ENCODE assay signal across 38 mouse cellular contexts in genomic region chr2:153642999-153643398, GRCm38 (mm10). TPM values are rescaled to one million over a fixed set of nuclear protein-coding genes. Genes with fewer than 3 reads are reported as not detected.
"Had no signal": no experiment of that assay in that cellular context is flagged by ENCODE, and none has a peak within 500 bp of the region (broad histone marks: within the 10 kb centered on the region; RNA-seq: fewer than 3 reads in every experiment).

No protein-coding gene starts in this region.

- H3K9me3 ChIP-seq: heart, embryonic 10.5 days; heart, embryonic 12.5 days; hindbrain, embryonic 10.5 days; hindbrain, embryonic 12.5 days; intestine, embryonic 15.5 days; limb, embryonic 10.5 days; limb, embryonic 12.5 days; liver, embryonic 13.5 days; liver, embryonic 15.5 days had no signal

- H3K9ac ChIP-seq: heart, embryonic 12.5 days; hindbrain, embryonic 12.5 days; hindbrain, embryonic 14.5 days; intestine, embryonic 15.5 days; limb, embryonic 12.5 days; liver, embryonic 13.5 days; liver, embryonic 15.5 days had no signal

- H3K4me1 ChIP-seq: heart, embryonic 12.5 days; hindbrain, embryonic 12.5 days; intestine, embryonic 15.5 days; liver, embryonic 15.5 days had no signal

- DNase-seq: gastrocnemius, postnatal 14 days; gastrocnemius, postnatal 36 days; heart, adult 11 months; heart, postnatal 10 days; heart, postnatal 4 days; kidney, adult 18-20 months; kidney, adult 8-10 months; kidney, postnatal 10 days; kidney, postnatal 36 days; layer of hippocampus, adult 9-11 months; layer of hippocampus, postnatal 36 days; liver; liver, embryonic 13.5 days had no signal

- H3K36me3 ChIP-seq: heart, embryonic 10.5 days; heart, embryonic 12.5 days; hindbrain, embryonic 10.5 days; hindbrain, embryonic 12.5 days; intestine, embryonic 15.5 days; limb, embryonic 10.5 days; limb, embryonic 12.5 days; liver, embryonic 13.5 days; liver, embryonic 15.5 days had no signal

- H3K27ac ChIP-seq: heart, embryonic 10.5 days; hindbrain, embryonic 10.5 days; hindbrain, embryonic 12.5 days; hindbrain, embryonic 14.5 days; intestine, embryonic 15.5 days; limb, embryonic 10.5 days; limb, embryonic 12.5 days; liver, embryonic 13.5 days; liver, embryonic 15.5 days had no signal

- H3K4me3 ChIP-seq: heart, embryonic 10.5 days; heart, embryonic 12.5 days; hindbrain, embryonic 10.5 days; hindbrain, embryonic 12.5 days; intestine, embryonic 15.5 days; limb, embryonic 10.5 days; limb, embryonic 12.5 days; liver, embryonic 13.5 days; liver, embryonic 15.5 days had no signal

RNA-seq across cellular contexts. Expression of gene Dnmt3c, which starts 53.5 kb away (rescaled TPM):
- total RNA-seq: gastrocnemius, adult 18-20 months; gastrocnemius, adult 8-10 months; gastrocnemius, postnatal 14 days; gastrocnemius, postnatal 36 days; heart, adult 8-10 months; heart, postnatal 10 days; heart, postnatal 25 days; heart, postnatal 4 days; layer of hippocampus, postnatal 36 days; left cerebral cortex, adult 18-20 months; left cerebral cortex, adult 8-10 months; left cerebral cortex, postnatal 25 days had no signal
- polyA plus RNA-seq: gonadal fat pad, adult 2 months; heart, embryonic 12.5 days; heart, embryonic 14.5 days; heart, embryonic 16.5 days; hindbrain, embryonic 10.5 days; hindbrain, embryonic 16.5 days; inflammation-experienced regulatory T-cells, adult 6 months; intestine, postnatal 0 days; kidney, embryonic 14.5 days; kidney, embryonic 16.5 days; large intestine, adult 2 months; limb, embryonic 10.5 days; limb, embryonic 12.5 days had no signal
